Mouse (Mus musculus): ENCODE data around the gene Tead4. TPM values are rescaled to one million over a fixed set of nuclear protein-coding genes. Genes with fewer than 3 reads are reported as not detected.

Tead4 gene
- total RNA-seq, 1 experiment from 2014 or later: not detected

DNA sequence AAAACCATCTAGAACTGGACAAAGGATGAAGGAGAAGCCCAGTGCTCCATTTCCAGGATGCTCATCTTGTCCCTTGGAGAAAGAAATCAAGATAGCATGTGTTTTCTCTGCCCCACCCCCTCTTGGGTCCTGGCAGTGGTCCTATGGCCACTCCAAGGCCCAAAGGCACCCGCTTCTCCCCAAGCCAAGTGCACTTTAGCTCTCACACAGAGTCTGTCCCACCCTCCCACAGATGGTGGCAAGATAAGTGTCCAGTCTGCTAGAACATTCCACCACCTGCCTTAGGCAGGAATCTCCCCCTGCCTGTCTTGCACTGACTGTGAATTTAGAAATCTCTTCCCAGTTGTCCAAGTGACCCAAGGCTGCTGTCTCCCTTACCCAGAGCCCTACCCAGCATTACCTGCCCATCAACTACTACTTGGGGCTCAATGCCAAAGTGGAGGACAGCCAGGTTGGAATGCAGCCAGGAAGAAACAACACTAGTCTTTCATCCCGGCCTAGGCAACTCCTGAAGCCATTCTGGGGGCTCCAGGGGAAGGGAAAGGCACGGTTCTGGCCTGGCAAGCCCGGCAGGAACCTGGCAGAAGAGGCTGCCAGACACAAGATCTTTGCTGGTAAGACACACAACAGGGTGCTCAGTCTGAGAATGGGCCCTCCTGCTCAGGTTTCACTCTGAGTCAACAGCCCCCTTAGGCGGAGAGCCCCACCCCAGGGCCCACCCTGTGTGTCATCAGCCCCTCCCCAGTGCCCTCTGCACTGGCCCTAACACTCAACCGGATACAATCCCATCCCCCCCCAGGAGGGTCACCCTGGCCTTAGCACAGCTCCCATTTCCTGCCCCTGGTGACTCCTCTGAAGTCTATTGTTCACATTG, 4.5 kb downstream of the Tead4 start:
- no peak for ATAC-seq (replicated peaks; ENCODE audit: low read depth, poor library complexity, severe bottlenecking)

DNA sequence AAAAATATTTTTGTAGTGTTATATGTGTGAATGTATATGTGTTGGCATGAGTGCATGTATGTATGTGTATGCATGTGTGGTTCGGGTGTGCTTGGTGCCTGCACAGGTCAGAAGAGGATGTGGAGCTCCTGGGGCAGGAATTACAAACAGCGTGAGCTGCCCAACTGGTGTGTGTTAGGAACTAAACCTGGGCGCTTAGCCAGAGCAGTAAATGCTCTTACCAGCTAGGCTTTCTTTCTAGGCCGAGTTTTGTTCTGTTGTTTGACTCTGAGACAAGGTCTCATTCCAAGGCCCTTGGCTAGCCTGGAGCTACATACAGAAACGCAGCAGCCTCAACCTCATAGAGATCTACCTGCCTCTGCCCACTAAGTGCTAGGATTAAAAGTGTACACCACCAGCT, 9.3 kb downstream of the Tead4 start:
- ATAC-seq (replicated peaks; ENCODE audit: low read depth, poor library complexity, severe bottlenecking): no peak

DNA sequence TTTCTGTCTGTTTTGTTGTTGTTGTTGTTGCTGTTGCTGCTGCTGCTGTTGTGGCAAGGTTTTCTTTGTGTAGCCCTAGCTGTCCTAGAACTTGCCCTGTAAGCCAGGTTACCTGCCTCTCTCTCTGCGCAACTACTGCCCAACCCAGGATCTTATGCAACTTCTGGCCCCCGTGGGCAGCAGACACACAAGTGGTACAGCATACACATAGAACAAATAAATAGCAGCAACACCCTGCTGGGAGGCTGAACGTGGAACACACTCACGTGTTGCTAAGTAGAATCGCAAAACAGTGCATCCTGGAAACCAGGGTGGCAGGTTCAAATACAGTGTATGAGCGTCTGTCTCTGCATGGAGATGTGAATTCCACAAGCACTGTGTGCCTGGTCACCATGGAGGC, 11.9 kb downstream of the Tead4 start:
- ATAC-seq (replicated peaks; ENCODE audit: low read depth, poor library complexity, severe bottlenecking): no peak

DNA sequence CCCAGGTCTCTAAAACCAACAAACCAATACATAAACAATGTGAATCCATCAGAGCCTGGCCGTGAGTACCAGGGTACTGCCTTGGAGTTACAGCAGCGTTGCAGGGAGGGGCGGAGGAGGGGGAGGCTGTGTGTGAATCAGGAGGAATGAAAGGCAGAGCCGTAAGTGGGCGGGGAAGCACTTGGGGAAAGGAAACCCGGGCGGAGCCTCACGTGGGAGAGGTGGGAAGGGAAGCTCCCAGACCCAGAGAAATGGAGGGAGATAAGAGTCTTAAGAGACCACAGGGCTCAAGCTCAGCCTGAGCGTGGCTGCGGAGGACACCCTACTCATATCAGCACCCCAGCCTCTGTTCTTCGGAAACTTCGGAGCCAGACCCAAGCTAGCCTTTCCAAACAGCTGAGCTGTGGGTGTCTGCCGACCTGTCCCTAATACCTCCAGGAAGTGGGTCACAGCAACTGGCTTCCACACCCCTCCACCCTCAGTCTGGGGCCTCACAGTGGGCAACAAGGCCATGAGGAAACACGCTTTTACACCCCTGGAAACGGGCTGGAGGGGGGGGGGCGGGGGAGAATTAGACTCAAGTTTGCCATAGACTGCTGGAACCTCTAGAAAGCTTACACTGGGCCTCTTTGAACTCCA, 14.7 kb downstream of the Tead4 start:
- ATAC-seq (replicated peaks; ENCODE audit: low read depth, poor library complexity, severe bottlenecking): peak; percentile 88

DNA sequence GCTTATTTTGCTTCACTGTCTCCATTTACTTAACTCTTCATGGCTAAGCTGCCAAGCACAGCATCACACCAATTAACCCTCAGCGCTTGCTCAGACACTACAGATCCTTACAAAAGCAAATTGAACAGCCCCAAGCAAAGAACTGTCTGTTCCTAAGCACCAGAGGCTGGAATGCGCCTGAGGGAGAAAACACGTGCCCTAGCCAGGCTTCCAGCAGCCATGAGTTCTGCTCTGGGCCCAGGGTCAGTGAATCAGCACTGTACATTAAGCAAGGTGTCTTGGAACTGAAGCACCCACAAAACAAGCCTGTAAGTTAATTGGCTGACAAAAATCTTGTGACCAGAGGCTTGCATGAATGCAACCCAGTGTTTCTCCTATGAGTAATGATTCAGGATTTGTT, 18.5 kb downstream of the Tead4 start:
- no peak for ATAC-seq (replicated peaks; ENCODE audit: low read depth, poor library complexity, severe bottlenecking)

DNA sequence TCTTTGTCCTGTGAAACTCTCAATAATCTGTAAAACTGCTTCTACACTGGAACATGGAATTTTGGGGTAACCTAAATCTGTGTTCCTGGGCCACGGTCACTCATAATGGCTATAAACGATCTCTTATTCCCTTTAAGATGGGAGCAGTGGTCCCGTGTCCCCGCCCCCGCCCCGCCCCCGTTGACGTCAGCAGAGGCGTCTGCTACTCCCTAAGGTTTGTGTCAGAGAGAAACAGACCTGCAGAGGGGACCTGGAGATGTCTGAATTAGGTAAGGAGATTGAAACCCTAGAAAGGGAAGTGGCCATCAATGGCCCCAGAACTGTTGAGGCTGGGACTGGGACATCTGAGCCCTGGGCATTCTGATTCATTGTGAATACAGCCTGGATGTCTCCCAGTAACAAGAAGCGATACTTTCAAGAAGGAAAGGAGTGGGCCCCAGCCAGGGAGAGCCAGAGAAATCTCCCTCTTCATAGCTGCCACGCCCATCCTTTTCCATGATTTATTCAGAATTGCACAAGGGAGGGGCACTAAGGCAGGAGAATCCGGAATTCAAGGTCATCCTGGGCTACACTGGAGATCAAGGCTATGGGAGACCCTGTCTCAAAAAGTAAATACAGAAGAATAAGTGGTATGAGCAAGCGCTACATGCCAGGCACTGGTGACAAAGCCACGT, 20.0 kb downstream of the Tead4 start:
- no peak for ATAC-seq (replicated peaks; ENCODE audit: low read depth, poor library complexity, severe bottlenecking)

DNA sequence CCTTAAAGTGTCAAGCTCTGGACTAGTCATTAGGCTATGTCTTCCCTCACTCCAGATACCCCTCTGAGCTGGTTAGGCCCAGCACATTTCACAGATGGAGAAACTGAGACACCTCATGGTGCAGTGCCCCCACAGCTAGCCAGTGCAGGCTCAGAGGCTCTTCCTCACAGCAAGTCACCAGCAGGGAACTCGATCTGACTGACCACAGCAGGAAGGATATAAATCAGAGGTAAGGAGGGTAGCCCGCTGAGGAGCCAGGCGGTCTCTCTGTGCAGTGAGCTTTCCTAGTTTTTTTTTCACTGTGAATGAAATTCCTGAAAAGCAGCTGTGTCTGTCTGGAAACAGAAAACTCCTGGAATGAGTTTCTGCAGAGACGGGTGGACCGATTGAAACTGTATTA, 21.0 kb downstream of the Tead4 start:
- no peak for ATAC-seq (replicated peaks; ENCODE audit: low read depth, poor library complexity, severe bottlenecking)

DNA sequence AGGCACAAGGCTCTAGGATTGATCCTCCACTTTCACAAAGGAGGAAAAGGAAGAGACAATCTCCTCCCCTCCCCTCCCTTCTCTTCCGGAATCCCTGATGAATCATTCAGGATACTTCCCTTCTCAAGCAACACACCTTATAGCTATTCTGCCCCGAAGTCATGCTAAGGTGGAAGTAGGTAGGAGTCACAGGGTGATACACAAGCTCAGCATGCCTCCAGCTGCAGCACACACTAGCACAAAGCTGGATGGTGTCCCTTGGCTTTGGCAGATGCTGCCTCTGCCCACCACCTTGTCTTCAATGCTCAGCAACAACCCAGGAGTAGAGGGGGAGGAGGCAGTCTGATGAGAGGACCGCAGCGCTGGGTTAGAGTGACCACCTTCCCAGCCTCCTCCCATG, 21.5 kb downstream of the Tead4 start:
- ATAC-seq (replicated peaks; ENCODE audit: low read depth, poor library complexity, severe bottlenecking): no peak

DNA sequence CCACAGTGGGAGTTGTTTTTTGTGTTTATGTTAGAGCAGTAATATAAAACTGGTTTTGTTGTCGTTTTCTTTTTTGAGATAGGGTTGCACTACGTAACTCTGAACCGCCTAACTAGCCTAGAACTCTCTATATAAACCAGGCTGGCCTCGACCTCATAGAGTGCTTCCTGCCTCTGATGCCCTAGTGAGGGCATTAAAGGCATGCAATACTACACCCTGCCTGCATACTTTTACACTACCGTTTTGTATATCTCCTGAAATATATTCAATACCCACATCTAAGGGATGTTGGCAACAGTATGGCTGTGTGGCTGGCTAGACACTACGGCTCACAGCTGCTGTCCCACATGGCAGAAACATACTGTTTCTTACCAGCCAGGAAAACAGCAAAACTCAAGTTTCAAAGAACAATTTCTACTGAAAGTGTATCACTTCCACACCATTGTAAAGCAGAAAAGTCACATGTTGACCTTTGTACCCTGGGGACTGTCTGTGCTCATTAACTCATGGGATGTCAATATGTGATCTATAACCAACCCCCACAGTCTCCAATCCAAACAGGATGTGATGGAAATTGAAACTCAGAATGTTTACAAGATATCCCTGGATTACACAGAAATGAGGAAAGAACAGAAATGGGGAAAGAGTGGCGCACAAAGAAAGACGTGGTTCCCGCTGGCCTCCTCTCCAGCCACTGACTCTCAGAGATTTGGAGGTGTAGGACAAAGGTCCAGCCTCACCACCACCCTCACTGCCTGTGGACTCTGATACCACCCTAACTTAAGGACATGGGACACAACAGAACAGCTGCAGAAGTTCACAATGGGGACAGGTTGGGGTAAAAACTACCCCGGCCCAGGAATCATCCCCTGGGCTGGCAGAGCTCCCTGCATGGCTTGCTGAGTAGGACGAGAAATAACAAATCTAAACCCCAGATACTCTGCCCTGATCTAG, 23.2 kb downstream of the Tead4 start:
- ATAC-seq (replicated peaks; ENCODE audit: low read depth, poor library complexity, severe bottlenecking): no peak

DNA sequence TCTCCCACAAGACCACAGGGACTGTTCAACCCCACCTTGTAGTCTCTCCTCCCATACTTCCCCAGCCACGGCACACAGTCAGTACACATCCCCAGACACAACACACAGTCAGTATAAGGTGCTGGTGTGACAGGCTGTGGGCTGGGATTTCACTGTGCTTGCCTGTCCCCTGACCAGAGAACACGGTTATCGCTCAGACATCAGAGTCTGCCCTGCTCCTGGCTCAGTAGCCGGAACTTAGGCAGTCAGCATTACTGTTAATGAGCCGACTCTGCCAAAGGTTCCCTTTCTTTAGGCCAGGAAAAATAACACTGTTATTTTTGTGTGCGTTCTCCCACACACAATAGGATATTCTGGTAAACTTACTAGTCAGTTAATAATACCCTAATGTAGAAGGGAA, 24.3 kb downstream of the Tead4 start:
- ATAC-seq (replicated peaks; ENCODE audit: low read depth, poor library complexity, severe bottlenecking): no peak

DNA sequence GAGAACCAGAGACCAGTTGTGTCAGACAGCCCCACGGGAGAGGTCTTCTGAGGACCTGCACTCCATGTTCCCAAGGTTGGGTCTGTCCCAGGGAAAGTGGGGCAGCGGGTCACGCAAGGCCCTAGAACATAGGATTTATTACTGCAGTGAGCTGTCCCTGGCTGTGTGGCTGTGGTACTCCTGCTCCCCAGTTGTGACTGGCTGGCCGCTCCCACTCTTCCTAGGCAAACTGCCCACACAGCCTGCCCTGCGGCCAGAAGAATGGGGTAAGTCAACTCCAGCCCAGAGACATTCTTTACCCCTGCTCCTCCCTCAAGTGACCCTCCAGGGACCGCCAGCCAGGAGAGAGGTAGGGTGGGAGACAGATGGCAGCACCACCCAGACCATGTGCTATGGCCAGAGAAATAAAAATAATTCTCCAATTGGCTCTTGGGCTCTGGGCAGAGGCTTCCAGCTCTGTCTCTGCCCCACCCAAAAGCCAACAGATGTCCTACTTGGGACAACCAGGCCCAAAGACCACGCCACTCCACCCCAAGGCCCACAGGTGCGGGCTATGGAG, 25.0 kb downstream of the Tead4 start:
- ATAC-seq (replicated peaks; ENCODE audit: low read depth, poor library complexity, severe bottlenecking): no peak

DNA sequence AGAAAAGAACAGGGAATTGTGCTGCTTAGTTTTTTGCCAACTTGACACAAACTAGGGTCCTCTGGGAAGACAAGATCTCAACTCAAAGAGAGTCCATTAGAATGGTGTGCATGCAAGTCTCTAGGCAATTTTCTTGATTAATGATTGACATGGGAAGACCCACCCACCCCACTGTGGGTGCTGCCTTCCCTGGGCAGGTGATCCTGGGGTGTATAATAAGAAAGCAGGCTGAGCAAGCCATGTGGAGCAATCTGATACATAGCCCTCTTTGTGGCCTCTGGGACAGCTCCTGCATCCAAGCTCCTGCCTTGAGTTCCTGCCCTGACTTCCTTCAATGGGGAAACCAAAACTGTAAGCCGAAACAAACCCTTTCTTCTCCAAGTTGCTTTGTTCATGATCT, 27.1 kb downstream of the Tead4 start:
- no peak for ATAC-seq (replicated peaks; ENCODE audit: low read depth, poor library complexity, severe bottlenecking)

DNA sequence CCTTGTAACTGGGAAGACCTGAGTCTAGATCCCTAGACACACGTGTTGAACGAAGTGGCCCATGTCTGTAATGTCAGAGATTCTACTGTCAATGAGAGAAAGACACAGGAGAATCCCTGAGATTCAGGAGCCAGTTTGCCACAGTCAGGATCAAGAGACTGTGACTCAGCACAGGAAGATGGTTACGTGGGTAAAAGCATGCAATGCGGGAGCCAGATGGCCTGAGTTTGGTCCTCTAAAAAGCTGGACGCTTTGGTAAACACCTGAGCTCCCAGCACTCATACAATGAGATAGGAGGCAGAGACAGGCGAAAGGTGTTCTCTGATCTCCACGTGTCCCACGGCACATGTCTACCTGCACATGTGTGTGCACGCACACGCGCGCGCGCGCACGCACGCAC, 27.9 kb downstream of the Tead4 start:
- no peak for ATAC-seq (replicated peaks; ENCODE audit: low read depth, poor library complexity, severe bottlenecking)

DNA sequence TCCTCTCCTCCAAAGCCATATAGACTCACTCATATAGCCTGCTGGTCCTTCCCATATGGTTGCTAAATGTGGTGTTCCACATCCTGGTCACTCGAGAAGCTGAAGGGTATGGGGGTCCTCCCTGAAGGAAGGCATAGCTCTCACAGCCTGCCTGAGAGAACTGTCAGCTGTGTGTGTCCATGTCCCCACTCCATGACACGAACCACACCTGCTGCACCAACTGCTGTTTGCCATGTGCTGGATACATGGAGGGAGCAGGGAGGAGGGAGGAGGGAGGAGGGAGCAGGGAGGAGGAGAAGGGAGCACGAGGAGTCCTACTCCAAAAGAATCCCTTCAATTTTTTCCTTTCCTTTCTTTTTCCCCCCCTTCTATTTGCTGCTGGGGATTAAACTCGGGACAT, 30.8 kb downstream of the Tead4 start:
- no peak for ATAC-seq (replicated peaks; ENCODE audit: low read depth, poor library complexity, severe bottlenecking)

DNA sequence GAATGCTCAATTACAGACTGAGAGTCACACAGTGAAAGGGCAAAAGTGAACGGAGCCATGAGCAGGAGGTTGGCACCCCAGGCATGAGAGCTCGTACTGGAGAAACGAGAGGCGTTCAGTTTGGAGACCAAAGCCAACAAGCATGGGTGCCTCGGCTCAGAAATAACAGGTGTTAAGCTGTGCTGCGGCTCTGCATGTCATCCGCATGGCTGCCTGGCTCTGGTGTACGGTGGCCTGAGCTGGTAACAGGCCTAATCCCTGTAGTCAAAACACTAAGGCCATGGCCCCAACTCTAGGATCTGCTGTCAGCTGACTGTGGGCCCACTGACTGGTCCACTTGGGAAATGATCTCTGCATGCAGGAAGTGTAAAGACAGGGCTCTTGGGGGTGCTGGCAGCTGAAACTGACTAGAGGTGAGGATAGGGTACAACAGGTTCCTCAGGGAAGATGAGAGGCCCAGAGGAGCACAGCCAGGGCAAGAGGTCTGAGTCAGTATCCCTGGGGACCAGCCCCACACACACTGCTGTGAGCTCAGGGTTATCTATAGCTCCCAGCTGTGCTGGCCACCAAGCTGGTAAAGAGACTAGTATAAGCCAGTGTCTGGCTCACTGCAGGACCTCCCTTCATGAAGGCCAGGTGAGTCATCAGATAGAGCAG, 35.6 kb downstream of the Tead4 start:
- ATAC-seq (replicated peaks; ENCODE audit: low read depth, poor library complexity, severe bottlenecking): no peak

DNA sequence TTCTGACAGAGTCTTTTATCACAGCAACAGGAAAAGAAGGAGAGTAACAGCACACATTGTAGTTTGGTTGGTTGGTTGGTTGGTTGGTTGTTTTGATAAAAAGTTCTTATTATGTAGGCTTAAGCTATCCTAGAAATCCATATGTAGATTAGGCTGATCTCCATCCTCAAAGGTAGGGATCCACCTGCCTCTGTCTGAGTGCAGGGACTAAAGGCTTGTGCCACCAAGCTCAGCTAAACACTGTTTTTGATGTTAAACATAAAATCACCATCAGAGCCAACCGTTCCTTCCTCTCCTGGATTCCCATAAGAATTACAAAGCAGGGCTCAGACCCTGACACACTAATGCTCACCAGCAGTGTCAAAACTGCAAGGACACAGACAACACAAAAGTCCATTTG, 39.1 kb downstream of the Tead4 start:
- no peak for ATAC-seq (replicated peaks; ENCODE audit: low read depth, poor library complexity, severe bottlenecking)

DNA sequence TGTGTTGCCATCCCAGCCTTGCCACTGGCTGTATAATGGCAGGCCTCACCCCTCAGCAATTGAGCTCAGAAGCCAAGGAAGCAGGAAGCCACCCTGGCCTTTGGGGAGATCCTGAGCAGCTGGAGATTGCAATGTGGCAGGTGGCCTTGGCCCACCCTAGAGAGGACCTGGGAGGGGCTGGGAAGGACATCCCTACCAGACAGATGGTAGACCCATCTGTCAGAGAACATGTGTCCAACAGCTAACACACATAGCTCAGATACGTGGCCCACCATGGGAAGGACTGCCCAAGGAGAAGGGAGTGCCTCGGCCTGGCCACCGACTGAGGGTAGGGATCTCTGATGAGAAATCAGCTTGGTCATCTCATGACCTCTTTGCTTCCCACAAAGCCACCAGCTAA, 41.4 kb downstream of the Tead4 start:
- ATAC-seq (replicated peaks; ENCODE audit: low read depth, poor library complexity, severe bottlenecking): no peak

DNA sequence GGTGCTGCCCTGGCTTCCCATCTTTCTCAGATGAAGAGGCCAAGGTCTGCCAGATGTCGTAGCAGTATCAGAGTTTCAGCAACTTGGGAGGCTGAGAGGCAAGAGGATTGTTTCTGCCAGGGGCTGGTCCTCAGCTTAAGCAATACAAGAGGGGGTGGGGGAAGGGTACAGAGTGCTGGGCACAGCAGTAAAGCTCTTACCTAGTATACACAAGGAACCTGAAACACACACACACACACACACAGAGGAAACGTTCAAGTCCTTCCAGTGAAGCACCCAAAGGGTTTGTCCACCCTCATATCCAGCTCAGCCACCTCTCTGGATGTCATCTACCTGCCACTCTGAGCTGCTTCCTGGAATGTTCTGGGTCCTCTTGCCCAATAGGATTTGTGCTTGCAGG, 44.7 kb downstream of the Tead4 start:
- no peak for ATAC-seq (replicated peaks; ENCODE audit: low read depth, poor library complexity, severe bottlenecking)

DNA sequence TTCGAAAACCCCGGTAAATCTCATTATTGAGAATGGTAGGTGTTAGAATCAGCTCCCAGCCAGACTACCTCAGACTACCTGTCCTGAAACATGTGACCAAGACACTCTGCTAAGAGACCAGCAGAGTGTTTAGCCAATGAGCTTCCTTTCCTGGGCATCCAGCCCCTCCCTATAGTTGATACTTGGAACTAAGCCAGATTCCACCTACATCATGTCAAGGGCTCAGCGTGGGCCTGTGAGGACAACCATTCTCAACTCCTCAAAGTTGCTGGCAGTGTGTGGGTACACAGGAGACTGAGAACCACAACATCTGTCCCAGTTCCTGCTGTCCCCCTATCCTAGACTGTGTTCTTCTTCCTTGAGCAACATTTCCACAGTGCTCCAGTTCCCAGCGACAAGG, 45.3 kb downstream of the Tead4 start:
- ATAC-seq (replicated peaks; ENCODE audit: low read depth, poor library complexity, severe bottlenecking): no peak
